Mouse (Mus musculus) lung, postnatal 25 days (tissue): ENCODE results near the gene AK157302.
"Not testable (repeated sequence)": the region's sequence is repeated elsewhere in the genome, so short reads cannot be mapped to it uniquely, and the experiment has no call there.

ENCODE experiments used
- DNase-seq: peaks from one replicate; pipeline ENCODE4 v3.0.0; 2022; ENCODE audit warnings: low spot score

Gene AK157302

DNA sequence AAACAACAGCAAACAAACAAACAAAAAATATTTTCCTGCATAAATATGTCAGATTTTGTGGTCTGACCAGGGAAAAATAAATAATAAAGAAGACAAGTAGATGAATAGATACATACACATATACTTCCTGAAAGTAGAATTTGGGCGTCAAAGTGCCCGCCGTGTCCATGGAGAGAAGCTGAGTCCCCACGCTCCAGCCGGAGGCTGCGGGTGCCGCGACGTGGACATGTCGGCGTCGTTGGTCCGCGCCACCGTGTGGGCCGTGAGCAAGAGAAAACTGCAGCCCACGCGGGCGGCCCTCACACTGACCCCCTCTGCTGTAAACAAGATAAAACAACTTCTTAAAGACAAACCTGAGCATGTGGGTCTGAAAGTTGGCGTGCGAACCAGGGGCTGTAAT, at the start of gene AK157302:
TSS of gene AK157302 (plus strand) at position 144 of the 400 bp plus-strand sequence.
- no peak for DNase-seq

DNA sequence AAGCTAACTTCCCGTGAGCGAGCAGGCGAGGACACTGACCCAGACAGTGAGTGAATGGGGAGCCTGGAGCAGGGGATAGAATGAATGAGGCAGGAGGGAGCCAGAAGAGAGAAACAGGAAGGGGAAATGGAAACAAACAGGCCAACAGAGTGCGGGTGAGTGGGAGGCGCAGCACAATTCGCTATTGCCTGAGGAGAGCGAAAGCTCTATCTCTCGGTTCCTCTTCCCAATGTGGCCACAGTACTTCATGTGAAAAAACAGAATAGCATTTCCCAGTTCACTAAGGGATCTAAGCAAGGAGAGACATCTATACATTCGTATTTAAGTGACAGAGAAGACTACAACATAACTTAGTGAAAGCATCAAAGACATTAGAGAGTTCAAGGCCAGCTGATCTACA, 48.2 kb upstream of the AK157302 start:
- no peak for DNase-seq

DNA sequence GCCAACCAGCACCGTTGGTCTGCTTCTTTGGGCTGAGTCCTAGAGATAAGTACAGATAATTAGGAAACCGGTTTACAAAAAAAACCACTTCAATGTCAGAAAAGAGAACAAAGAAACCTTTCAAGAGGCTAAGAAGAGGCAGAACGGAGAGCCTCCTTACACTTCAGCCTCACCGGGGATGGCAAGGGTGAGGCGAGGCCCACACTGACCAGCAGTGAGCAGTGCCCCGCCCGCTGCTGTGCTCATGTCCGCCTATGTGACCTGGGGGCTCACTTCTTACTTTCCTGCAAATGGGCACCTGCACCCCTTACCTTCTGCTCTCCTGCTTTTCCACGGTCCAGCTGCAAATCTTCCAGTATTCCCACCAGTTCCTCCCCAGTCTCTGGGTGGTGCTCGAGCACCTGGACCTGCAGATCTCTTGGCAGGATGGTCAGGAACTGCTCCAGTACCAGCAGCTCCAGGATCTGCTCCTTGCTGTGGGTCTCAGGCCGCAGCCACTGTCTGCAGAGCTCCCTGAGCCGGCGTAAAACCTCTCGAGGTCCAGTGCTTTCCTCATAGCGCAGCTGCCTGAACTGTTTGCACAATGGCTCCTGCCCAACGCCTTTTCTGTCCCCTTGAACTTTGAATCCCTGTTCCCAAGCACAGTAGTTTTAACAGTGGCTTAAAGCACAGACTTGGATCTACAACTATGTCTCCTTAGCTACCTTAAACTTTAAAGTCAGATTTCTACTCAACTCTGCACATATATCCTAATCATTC, 47.0 kb upstream of the AK157302 start:
- DNase-seq = peak; percentile 18

DNA sequence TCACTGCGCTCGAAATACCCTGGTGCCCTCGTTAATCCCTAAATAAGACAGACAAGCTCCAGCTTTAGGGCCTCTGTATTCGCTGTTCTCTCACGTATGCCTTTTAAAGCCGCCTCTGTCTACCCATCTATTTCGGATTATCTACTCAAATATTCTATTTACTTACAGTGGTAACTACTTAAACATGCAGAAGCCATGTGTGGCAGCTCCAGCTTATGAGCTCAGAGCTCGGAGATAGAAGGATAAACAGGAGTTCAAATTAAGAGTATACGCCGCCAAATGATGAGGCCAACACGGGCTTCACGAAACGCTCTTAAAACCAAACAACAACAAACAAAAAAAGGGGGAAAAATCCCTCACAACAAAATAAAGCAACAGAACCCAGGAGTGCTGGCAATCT, 42.0 kb upstream of the AK157302 start:
- no peak for DNase-seq

- peak; percentile 84 for DNase-seq
Measured at GRCm38 (mm10) chr13:21453449-21453848, 41.6 kb upstream of the AK157302 start, which contains the start of gene Zscan26. Gene Zscan26 (minus strand): TSS chr13:21453730.

DNA sequence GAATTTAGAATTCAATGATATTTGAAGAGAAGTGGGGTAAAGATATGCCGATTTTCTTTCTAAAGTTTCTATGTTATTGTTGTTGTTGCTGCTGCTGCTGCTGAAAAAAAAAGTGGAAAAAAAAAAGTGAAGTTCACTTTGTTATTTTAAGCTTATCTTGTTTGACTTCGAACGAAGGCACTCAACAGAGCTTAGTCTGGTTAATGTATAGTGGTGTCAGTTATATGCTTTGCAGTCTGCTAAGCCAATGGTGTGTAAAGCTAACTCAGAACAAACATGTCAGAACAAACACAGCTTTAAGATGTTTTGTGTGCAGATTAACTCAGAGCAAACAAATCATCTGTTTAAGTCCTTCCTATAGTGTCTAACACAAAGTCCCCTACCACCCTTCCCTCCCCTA, 40.9 kb upstream of the AK157302 start:
- no peak for DNase-seq

- DNase-seq = peak; percentile 58
Measured at GRCm38 (mm10) chr13:21456347-21456746, 38.7 kb upstream of the AK157302 start.

GRCm38 (mm10) chr13:21462516-21462915, 32.5 kb upstream of the AK157302 start:
- not testable (repeated sequence) for DNase-seq

- no peak for DNase-seq
Measured at GRCm38 (mm10) chr13:21467336-21467735, 27.7 kb upstream of the AK157302 start.

GRCm38 (mm10) chr13:21468061-21469019, 26.7 kb upstream of the AK157302 start, which contains the start of gene Nkapl:
Gene Nkapl (minus strand): TSS chr13:21468509.
- peak; percentile 89 for DNase-seq

DNA sequence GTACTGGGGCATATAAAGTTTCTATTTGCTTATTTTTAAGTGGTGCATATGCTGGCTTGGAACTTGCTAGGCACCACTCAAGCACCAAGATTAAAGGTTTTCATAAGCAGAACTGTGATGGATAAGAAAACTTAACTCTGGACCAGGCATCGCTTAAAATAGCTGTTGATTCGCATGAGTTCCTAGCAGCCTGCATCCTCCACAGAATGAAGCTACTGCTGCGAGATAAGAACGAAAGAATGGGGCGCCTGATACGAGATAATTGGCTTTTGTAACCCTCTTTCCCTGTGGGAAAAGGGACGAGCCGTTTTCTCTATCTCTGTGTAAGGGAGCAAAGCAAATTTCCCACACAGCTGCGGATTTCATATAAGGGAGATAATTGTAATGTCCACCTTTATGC, 25.9 kb upstream of the AK157302 start:
- DNase-seq = no peak

GRCm38 (mm10) chr13:21472427-21472826, 22.6 kb upstream of the AK157302 start:
- no peak for DNase-seq

- DNase-seq = peak; percentile 48
Measured at GRCm38 (mm10) chr13:21478759-21479670, 16.0 kb upstream of the AK157302 start, which contains the start of the genes Zkscan4 and Gm10065. Gene Zkscan4 (plus strand): TSS chr13:21478907. Gene Gm10065 (minus strand): TSS chr13:21479441.

DNA sequence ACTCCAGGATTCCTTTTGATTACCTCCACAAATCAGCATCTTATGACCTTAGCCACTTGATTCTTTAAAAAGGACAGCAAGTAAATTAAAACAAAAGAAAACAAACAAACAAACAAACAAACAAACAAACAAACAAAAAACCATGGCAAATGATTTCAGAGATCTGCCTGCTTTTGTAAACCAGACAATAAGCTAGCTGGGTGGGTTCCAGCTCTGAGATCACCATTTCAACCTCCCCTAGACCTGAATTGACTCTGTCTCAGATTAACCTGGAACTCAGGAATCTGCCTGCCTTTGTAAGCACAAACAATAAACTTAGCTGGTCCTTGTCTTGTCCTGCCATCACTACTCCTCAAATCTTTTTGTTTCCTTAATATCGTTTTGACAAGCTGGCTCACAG, 8.1 kb upstream of the AK157302 start:
- no peak for DNase-seq

DNA sequence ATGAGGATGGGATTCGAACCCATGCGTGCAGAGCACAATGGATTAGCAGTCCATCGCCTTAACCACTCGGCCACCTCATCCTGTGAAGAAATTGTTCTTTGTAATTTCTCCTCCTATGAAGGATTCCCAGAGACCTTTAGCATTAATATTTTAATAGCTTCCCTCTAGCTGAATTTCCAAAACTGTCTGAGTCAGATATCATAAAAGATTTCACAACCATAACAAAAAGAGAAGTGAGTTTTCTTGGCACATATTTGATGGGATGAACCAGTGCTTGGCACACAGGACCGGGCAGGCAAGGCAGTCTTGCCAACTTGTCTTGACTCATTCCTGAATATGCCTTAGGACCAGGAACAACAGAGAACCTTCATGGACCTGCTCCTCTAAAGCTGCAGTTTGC, 2.2 kb upstream of the AK157302 start:
- no peak for DNase-seq

DNA sequence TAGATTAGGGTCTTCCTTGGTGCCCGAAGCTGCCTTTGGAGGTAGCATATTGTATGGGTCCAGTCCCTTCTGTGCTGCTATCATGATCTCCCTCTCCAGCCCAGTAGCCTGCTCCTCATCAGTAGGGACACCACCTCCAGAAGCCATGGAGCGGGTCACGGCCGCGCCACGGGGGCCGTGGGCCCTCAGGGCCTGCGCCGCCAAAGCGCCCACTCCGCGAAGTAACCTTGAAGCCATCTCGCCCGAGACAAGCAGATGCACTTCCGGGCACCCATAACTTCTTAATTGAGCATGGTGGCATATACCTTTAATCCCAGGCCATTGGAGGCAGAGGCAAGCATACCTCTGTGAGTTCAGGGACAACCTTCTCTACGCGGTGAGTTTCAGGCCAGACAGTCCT, 6.2 kb downstream of the AK157302 start, which contains the start of gene Gm11273:
TSS of gene Gm11273 (minus strand) at position 237 of the 400 bp plus-strand sequence.
- DNase-seq = not testable (repeated sequence)

DNA sequence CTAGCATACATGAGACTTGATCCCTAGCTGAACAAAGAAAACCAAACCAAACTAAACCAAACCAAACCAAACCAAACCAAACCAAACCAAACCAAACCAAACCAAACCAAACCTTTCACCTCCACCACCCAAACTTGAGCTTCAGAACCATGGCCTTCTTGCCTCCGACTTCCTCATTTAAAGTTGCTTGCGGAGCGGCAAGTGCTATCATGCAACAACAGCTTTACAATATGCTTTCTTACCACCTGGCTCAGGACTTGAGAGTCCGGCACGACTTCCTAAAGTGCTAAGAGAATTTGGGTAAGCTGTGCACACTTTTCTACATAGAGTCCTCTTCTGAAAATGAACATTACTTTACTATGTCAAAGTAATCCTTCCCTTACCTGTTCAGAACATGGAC, 7.3 kb downstream of the AK157302 start:
- DNase-seq = no peak

DNA sequence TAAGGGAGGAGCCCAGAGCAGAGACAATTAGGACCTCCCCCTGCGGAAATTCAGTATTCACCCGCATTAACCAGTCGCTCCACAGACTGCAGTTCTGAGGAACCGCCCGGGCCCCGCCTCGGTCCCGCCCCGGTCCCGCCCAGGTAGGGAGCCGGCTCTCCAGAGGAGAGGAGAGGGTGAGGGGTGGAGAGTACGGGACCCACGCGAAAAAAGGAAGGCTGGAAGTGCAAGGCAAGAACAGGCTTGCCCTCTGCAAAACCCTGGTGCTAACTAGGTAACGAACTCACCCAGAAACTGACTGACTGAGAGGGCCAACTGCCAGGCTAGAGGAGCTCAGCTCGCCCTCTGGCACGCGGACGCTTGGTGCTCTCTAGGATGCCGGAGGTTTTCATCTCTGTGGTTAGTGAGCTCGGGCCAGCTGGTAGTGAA, 11.2 kb downstream of the AK157302 start:
- DNase-seq = peak; percentile 76

DNA sequence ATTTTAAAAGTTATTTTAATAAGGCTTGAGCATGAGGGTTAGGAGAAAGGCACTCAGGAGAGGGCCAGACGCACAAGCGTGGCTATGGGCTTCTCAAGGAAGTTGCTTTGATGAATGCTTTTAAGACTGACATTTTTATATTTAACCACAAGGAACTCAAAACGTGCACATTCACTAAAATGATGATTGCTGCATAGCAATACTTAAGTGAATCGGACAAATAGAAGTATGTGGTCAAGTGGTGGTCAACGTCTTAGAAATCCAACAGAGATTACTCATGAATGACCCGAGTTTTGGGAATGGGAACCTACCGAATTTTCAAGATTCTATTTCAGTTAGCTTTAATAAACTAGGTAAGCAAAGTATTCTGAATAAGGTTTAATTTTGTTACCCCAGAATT, 35.1 kb downstream of the AK157302 start:
- DNase-seq = no peak

GRCm38 (mm10) chr13:21530781-21531201, 35.8 kb downstream of the AK157302 start, which contains the start of gene Zkscan8:
Gene Zkscan8 (minus strand): TSS chr13:21531120.
- peak; percentile 90 for DNase-seq

DNA sequence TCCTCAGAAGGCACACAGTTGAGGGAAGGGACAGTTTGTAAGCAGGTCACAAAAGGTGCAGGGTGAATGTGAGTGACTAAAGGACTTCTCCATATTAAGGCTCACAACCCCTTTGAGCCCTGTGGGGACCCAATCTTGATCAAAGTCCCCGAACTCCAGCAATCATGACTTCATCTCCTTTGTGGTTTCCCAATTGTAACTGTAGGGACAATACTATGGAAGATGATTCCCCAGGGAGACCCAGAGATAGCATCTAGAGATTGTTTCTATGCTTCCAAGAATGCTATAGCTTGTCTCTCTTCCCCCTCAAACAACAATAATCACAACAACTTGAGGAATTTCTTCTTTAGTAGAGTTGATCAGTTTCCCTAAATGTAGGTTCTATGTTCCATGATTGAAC, 47.7 kb downstream of the AK157302 start, which contains the start of gene Olfr1366:
TSS of gene Olfr1366 (minus strand) at position 101 of the 400 bp plus-strand sequence.
- DNase-seq = no peak
